Mouse (Mus musculus) embryonic facial prominence, embryonic 14.5 days (tissue): ENCODE results near the gene Ccer1. TPM values are rescaled to one million over a fixed set of nuclear protein-coding genes. Genes with fewer than 3 reads are reported as not detected.
"Not testable (repeated sequence)": the region's sequence is repeated elsewhere in the genome, so short reads cannot be mapped to it uniquely, and the experiment has no call there.

Source experiments
- ATAC-seq: fragments of 200-750 bp; cut with Nextera tagmentation; 2 replicates; pipeline ENCODE4 v1.8.0; 2017; ENCODE audit warnings: low read depth, moderate number of reproducible peaks, moderate TSS enrichment
- DNase-seq: peaks from one replicate; pipeline ENCODE4 v3.0.0-alpha.2; 2015; ENCODE audit warnings: low spot score
- H3K27ac ChIP-seq: fragments of 300-500 bp; sonication (generic); replicated peaks from 2 replicates; pipeline ENCODE4 v1.5.1; 2014; ENCODE audit warnings: low read depth, mild to moderate bottlenecking, low read length, moderate library complexity
- H3K27me3 ChIP-seq: fragments of 300-500 bp; sonication (generic); replicated peaks from 2 replicates; pipeline ENCODE4 v1.6.1; 2014; ENCODE audit warnings: low read length; ENCODE audit not compliant: control insufficient read depth, insufficient read depth
- H3K36me3 ChIP-seq: fragments of 300-500 bp; sonication (generic); 2 replicates; pipeline ENCODE4 v1.6.1; 2014; ENCODE audit warnings: low read length, mixed read lengths; ENCODE audit not compliant: control insufficient read depth, insufficient read depth
- H3K4me1 ChIP-seq: fragments of 300-500 bp; sonication (generic); 2 replicates; pipeline ENCODE4 v1.6.1; 2014; ENCODE audit warnings: antibody characterized with exemption, low read length; ENCODE audit not compliant: control insufficient read depth, insufficient read depth
- H3K4me2 ChIP-seq: fragments of 300-500 bp; sonication (generic); 2 replicates; pipeline ENCODE4 v1.6.1; 2014; ENCODE audit warnings: low read depth, mild to moderate bottlenecking, low read length, moderate library complexity, mixed read lengths
- H3K4me3 ChIP-seq: fragments of 300-500 bp; sonication (generic); 2 replicates; pipeline ENCODE4 v1.5.1; 2014; ENCODE audit warnings: low read depth, mild to moderate bottlenecking, low read length
- H3K9ac ChIP-seq: fragments of 300-500 bp; sonication (generic); 2 replicates; pipeline ENCODE4 v1.6.1; 2014; ENCODE audit warnings: low read depth, mild to moderate bottlenecking, low read length, moderate library complexity, mixed read lengths
- H3K9me3 ChIP-seq: fragments of 300-500 bp; sonication (generic); 2 replicates; pipeline ENCODE4 v1.6.1; 2016; ENCODE audit warnings: low read length; ENCODE audit not compliant: control insufficient read depth
- WGBS: fragments of 180-500 bp; shearing (Covaris S2); extraction: QIAGEN DNeasy Blood & Tissue Kit; methylation state at CpG from one replicate; pipeline ENCODE4 v1.1.7; 2014; 5-methylcytosine and 5-hydroxymethylcytosine counted together
- polyA plus RNA-seq: library from polyadenylated mRNA; unstranded; fragments of >200 nt; fragmentation: Nextera tagmentation; extraction: Ambion mirVana; gene quantifications from 2 replicates; pipeline ENCODE4 v1.2.1, GENCODE M21; 2014

Ccer1 gene
- polyA plus RNA-seq, 1 experiment from 2014 or later: not detected

- H3K36me3 ChIP-seq: no peaks in the 10 kb centered on the region
- no peak overlapping the region for H3K4me3 ChIP-seq
- no peaks in the 10 kb centered on the region for H3K4me1 ChIP-seq
- no peaks in the 10 kb centered on the region for H3K9me3 ChIP-seq
- H3K27ac ChIP-seq: no peak overlapping the region
- no peak overlapping the region for H3K9ac ChIP-seq
- DNase-seq: no peak
- 64% methylated on average over 1 of the region's 1 CpGs for WGBS
- ATAC-seq: no peak
- H3K27me3 ChIP-seq: no peaks in the 10 kb centered on the region
- no peak overlapping the region for H3K4me2 ChIP-seq
Observed at GRCm38 (mm10) chr10:97720625-97721024, 27.8 kb downstream of the Ccer1 start.

DNA sequence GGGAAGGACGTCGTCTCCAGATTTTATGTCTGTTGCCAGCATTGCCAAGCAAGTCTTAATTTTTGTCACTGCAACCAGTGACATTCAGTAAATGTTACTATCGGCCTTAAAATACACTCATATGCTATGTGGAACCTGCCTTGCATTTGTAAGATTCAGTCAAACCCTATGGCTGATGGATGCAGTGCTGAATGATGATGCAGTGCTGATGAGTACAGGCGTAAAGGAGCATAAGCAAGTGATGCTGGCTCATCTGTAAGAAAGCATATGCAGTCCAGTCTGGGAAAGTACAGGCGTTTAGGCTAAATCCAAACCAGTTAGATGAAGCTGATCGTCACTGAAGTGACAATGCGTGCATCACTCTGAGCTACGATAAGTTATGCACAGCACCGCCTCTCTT is 29.9 kb downstream of the Ccer1 start:
- Histone ChIP-seq H3K9me3 (no peaks in the 10 kb centered on the region), H3K4me2 (no peak overlapping the region), H3K4me3 (no peak overlapping the region), H3K9ac (no peak overlapping the region), H3K4me1 (no peaks in the 10 kb centered on the region), H3K27ac (no peak overlapping the region), H3K36me3 (no peaks in the 10 kb centered on the region), H3K27me3 (no peaks in the 10 kb centered on the region)
- DNase-seq (no peak), ATAC-seq (no peak)
- 93% methylated on average over 9 of the region's 9 CpGs for WGBS

DNA sequence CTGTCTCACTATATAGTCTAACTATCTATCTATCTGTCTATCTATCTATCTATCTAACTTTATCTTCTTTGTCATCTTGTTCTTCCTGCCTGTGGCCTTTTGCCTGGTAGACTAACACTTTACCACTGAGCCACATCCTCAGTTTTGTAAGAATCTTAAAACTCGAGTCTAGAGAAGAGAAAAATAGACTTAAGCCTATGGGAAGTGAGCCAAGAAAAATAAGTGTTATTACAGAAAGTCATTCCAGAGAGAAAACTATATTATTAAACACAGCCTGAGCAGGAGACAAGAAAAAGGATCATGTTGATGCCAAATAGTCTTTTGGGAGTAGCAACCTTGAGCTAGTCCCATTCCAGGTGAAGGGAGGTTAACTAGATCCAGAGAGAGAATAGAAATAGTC is 33.1 kb downstream of the Ccer1 start:
- WGBS: 19% methylated on average over 1 of the region's 1 CpGs
- H3K4me2 ChIP-seq: no peak overlapping the region
- DNase-seq (peak; percentile 65), ATAC-seq (no peak)
- no peaks in the 10 kb centered on the region for H3K36me3 ChIP-seq
- no peaks in the 10 kb centered on the region for H3K4me1 ChIP-seq
- no peak overlapping the region for H3K9ac ChIP-seq
- no peaks in the 10 kb centered on the region for H3K27me3 ChIP-seq
- H3K4me3 ChIP-seq: no peak overlapping the region
- no peaks in the 10 kb centered on the region for H3K9me3 ChIP-seq
- no peak overlapping the region for H3K27ac ChIP-seq

- not testable (repeated sequence) for ATAC-seq, H3K4me2 ChIP-seq, H3K27ac ChIP-seq, H3K9me3 ChIP-seq, H3K4me3 ChIP-seq, H3K9ac ChIP-seq, H3K36me3 ChIP-seq, H3K4me1 ChIP-seq, H3K27me3 ChIP-seq, DNase-seq
Observed at GRCm38 (mm10) chr10:97726655-97727054, 33.8 kb downstream of the Ccer1 start, which contains the start of gene C030005K15Rik. TSS of gene C030005K15Rik (minus strand) at chr10:97726755.

Other genes starting within 250 kb of the Ccer1 start
- 710 and 776 TPM in 2 replicates for gene Dcn, start 213.4 kb upstream of the Ccer1 start, polyA plus RNA-seq
- gene Lum, start 127.9 kb upstream of the Ccer1 start, polyA plus RNA-seq: 568 and 584 TPM in 2 replicates
- gene Kera, start 86.2 kb upstream of the Ccer1 start, polyA plus RNA-seq: 21.6 and 22.0 TPM in 2 replicates
- 27.9 and 39.2 TPM in 2 replicates for gene Epyc, start 49.0 kb upstream of the Ccer1 start, polyA plus RNA-seq
- not detected in 2 replicates for gene C030005K15Rik, start 33.7 kb downstream of the Ccer1 start, polyA plus RNA-seq